Mouse (Mus musculus) E14TG2a.4 (cell line): ENCODE results near the gene Slc35d1.

Experiments used
- CTCF ChIP-seq: conservative IDR thresholded peaks from 2 replicates; pipeline ENCODE4 v1.5.1; 2014; ENCODE audit warnings: low read length
- NANOG ChIP-seq: IDR thresholded peaks from 2 replicates; pipeline ENCODE4 v1.6.1; 2014; ENCODE audit warnings: borderline replicate concordance, low read length, mixed read lengths
- POU5F1 ChIP-seq: IDR thresholded peaks from 2 replicates; pipeline ENCODE4 v1.6.1; 2014; ENCODE audit warnings: low read length, borderline replicate concordance

DNA sequence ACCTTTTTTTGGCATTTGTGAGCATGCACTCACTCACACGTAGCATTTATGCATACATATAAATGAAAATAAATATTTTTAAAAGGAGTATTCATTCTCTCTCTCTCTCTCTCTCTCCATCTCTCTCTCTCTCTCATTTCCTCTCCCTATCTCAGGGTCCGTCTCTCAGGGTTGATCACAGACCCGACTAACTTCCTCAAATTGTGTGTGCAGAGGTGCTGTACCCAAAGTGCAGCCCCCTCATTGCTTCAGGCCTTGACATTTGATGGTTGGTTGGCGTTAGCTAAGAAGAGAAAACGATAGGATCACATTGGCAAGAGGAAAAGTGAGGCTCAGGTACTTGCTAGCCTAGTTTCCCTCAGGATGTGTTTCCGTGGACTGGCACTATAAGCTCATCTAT, 6.8 kb upstream of the Slc35d1 start:
- TF ChIP-seq CTCF (no peak), POU5F1 (no peak), NANOG (no peak)
